Comparison of ENCODE assay signal across 8 mouse cellular contexts in the genomic region with DNA sequence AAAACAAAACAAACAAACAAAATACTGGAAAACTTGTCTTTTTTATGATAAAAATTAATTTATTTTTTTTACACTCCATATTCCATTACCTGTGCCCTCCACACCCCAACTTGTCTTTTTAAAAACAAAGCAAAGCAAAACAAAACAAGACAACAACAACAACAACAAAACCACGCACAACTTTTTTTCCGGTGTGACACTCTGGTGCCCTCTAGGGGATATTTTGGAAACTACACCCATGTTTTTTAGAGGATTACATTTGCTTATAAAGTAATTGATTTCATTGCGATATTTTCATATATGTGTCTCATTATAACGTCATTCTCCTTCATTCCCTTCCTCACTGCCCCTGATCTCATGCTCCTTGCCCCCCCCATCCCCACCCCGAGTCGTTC. TPM values are rescaled to one million over a fixed set of nuclear protein-coding genes. Genes with fewer than 3 reads are reported as not detected.
DNase-seq lines count a peak whose midpoint lies in the region; ATAC-seq lines count a peak whose summit lies in the region.
"Had no signal": no experiment of that assay in that cellular context is flagged by ENCODE, and none has a peak within 500 bp of the region (broad histone marks: within the 10 kb centered on the region; RNA-seq: fewer than 3 reads in every experiment).

No protein-coding gene starts in this region.

- H3K27ac ChIP-seq in intestine, embryonic 15.5 days, result no peak overlapping the region
- no peak overlapping the region for H3K27ac ChIP-seq in intestine, embryonic 16.5 days (ENCODE audit: low read length)
- H3K27ac ChIP-seq: midbrain, embryonic 13.5 days had no signal

- H3K27me3 ChIP-seq in intestine, embryonic 15.5 days (replicated peaks), result no peaks in the 10 kb centered on the region
- no peaks in the 10 kb centered on the region for H3K27me3 ChIP-seq in intestine, embryonic 16.5 days (replicated peaks; ENCODE audit: control insufficient read depth, insufficient read depth, low read length)
- H3K27me3 ChIP-seq: midbrain, embryonic 13.5 days had no signal

- 17% methylated on average over 6 of the region's 6 CpGs for WGBS in intestine, embryonic 15.5 days
- 20% methylated on average over 6 of the region's 6 CpGs for WGBS in intestine, embryonic 16.5 days

- DNase-seq in 416B (ENCODE audit: low read depth), result peak; percentile 47
- DNase-seq in CD4-positive, CD25-positive, alpha-beta regulatory T cell, adult 2 months (ENCODE audit: low read depth, low spot score), result peak; percentile 61
- DNase-seq in forelimb bud, embryonic 11.5 days (ENCODE audit: low read depth, low spot score), result peak; percentile 35
- DNase-seq in neural tube, embryonic 10.5 days (ENCODE audit: extremely low spot score, low spot score), result no peak

- no peak overlapping the region for H3K4me2 ChIP-seq in intestine, embryonic 15.5 days (replicated peaks)
- H3K4me2 ChIP-seq in intestine, embryonic 16.5 days (ENCODE audit: low read depth, low read length), result no peak overlapping the region
- H3K4me2 ChIP-seq: midbrain, embryonic 13.5 days had no signal

- H3K4me1 ChIP-seq in intestine, embryonic 15.5 days (replicated peaks), result no peaks in the 10 kb centered on the region
- H3K4me1 ChIP-seq in intestine, embryonic 16.5 days (ENCODE audit: control insufficient read depth, insufficient read depth, low read length), result no peaks in the 10 kb centered on the region
- H3K4me1 ChIP-seq: midbrain, embryonic 13.5 days had no signal

- H3K9ac ChIP-seq in intestine, embryonic 15.5 days, result no peak overlapping the region
- no peak overlapping the region for H3K9ac ChIP-seq in intestine, embryonic 16.5 days (ENCODE audit: low read depth, low read length)
- H3K9ac ChIP-seq: midbrain, embryonic 13.5 days had no signal

- no peaks in the 10 kb centered on the region for H3K9me3 ChIP-seq in intestine, embryonic 15.5 days
- H3K9me3 ChIP-seq in intestine, embryonic 16.5 days (ENCODE audit: control insufficient read depth, low read length), result no peaks in the 10 kb centered on the region
- H3K9me3 ChIP-seq: midbrain, embryonic 13.5 days had no signal

- H3K36me3 ChIP-seq in intestine, embryonic 15.5 days, result no peaks in the 10 kb centered on the region
- no peaks in the 10 kb centered on the region for H3K36me3 ChIP-seq in intestine, embryonic 16.5 days (ENCODE audit: control insufficient read depth, insufficient read depth, low read length)
- H3K36me3 ChIP-seq: midbrain, embryonic 13.5 days had no signal

- no peak overlapping the region for H3K4me3 ChIP-seq in intestine, embryonic 15.5 days (replicated peaks)
- no peak overlapping the region for H3K4me3 ChIP-seq in intestine, embryonic 16.5 days (ENCODE audit: low read length)
- H3K4me3 ChIP-seq: midbrain, embryonic 13.5 days had no signal

- 0 out of 2 replicates have a peak, but pooled peaks have one; percentile 36 for ATAC-seq in intestine, embryonic 15.5 days
- no peak for ATAC-seq in intestine, embryonic 16.5 days
- ATAC-seq in inflammation-experienced regulatory T-cells, adult 6 months, result no peak

RNA-seq across cellular contexts. Expression of gene Ston2, which starts 11.2 kb away (rescaled TPM):
- 6.5 and 7.4 TPM in 2 replicates for polyA plus RNA-seq in intestine, embryonic 15.5 days (2015; fragmentation: Nextera tagmentation; extraction: Ambion mirVana)
- polyA plus RNA-seq in intestine, embryonic 16.5 days (2015; fragmentation: Nextera tagmentation; extraction: Ambion mirVana), result 4.9 and 5.2 TPM in 2 replicates
- 1 to 10 TPM in 1 of 3 experiments, under 1 TPM in 2; 0.69 to 2.0 (median 0.82) TPM for polyA plus RNA-seq in inflammation-experienced regulatory T-cells, adult 6 months (2017; shearing (Covaris generic))

RNA-seq across cellular contexts. Expression of gene Sel1l, which starts 49.6 kb away (rescaled TPM):
- polyA plus RNA-seq in intestine, embryonic 15.5 days (2015; fragmentation: Nextera tagmentation; extraction: Ambion mirVana), result 98.8 and 110 TPM in 2 replicates
- 85.4 and 99.2 TPM in 2 replicates for polyA plus RNA-seq in intestine, embryonic 16.5 days (2015; fragmentation: Nextera tagmentation; extraction: Ambion mirVana)
- 10 to 100 TPM; 53.0 to 60.6 (median 54.4) TPM for polyA plus RNA-seq in inflammation-experienced regulatory T-cells, adult 6 months (2017; shearing (Covaris generic))
